Mouse (Mus musculus): ENCODE measurements around the gene Nhsl2. TPM values are rescaled to one million over a fixed set of nuclear protein-coding genes. Genes with fewer than 3 reads are reported as not detected.

Nhsl2 gene
- polyA plus RNA-seq, 1 experiment, result 10.5 TPM

DNA sequence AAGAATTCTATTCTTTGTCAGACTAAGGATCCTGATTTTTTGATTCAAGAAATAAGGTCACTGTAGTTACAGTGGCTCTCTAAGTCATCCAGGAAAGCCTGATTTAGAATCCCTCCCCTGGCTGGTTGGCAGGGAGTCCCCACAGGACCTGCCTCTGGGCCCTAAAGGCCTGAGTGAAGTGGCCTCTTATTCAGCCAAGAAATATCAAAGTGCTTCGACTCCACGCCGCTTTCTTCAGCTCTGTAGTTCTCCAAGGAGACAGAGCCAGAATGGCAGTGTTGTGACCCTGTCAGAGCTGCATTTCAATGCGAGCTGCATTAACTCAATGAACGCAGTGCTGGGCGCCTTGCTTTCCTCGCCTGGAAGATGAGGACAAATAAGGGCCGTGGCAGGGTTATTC is 183.2 kb downstream of the Nhsl2 start:
- TF ChIP-seq CTCF (IDR thresholded peaks at IDR 0.05; ENCODE audit: extremely low read depth, insufficient read depth, low read length) (no peak), POLR2A (IDR thresholded peaks at IDR 0.05; ENCODE audit: extremely low read depth, insufficient read depth, low read length) (no peak)
- Histone ChIP-seq H3K4me3 (ENCODE audit: insufficient read depth, low read length) (no peak overlapping the region), H3K27ac (ENCODE audit: insufficient read depth, low read length) (no peak overlapping the region)

GRCm38 (mm10) chrX:102033566-102033965 is 184.4 kb downstream of the Nhsl2 start:
- Histone ChIP-seq H3K4me3 (ENCODE audit: insufficient read depth, low read length) (no peak overlapping the region), H3K27ac (ENCODE audit: insufficient read depth, low read length) (no peak overlapping the region), H3K4me1 (ENCODE audit: control insufficient read depth, insufficient read depth, low read length) (peaks cover 2% of the 10 kb centered on the region; the same call in 1 of the 2 replicates)
- TF ChIP-seq POLR2A (IDR thresholded peaks at IDR 0.05; ENCODE audit: extremely low read depth, insufficient read depth, low read length) (no peak), CTCF (IDR thresholded peaks at IDR 0.05; ENCODE audit: extremely low read depth, insufficient read depth, low read length) (no peak)

More for the DNA sequence above, 183.2 kb downstream of the Nhsl2 start:
- H3K4me1 ChIP-seq (ENCODE audit: control insufficient read depth, insufficient read depth, low read length), result peaks cover 2% of the 10 kb centered on the region; the same call in 1 of the 2 replicates

DNA sequence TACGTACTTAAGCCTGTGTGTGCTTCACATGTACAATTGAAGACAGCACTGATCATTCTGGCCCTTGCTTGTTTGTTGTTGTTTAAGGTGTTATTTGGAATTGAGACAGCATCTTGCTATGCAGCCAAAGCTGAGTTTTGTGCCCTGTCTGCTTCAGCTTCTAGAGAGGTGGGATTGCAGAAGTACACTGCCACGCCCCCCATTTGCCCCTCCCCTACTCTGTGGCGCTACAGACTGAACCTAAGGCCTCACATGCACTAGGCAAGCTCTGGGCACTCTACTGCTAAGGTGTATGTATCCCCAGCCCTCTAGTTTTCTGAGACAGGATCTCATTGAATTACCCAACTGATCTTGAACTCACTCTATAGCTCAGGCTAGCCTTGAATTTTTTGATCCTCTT is 186.5 kb downstream of the Nhsl2 start:
- no peak overlapping the region for H3K4me3 ChIP-seq (ENCODE audit: insufficient read depth, low read length)
- TF ChIP-seq CTCF (IDR thresholded peaks at IDR 0.05; ENCODE audit: extremely low read depth, insufficient read depth, low read length) (no peak), POLR2A (IDR thresholded peaks at IDR 0.05; ENCODE audit: extremely low read depth, insufficient read depth, low read length) (no peak)
- peaks cover 2% of the 10 kb centered on the region; the same call in 1 of the 2 replicates for H3K4me1 ChIP-seq (ENCODE audit: control insufficient read depth, insufficient read depth, low read length)
- no peak overlapping the region for H3K27ac ChIP-seq (ENCODE audit: insufficient read depth, low read length)

GRCm38 (mm10) chrX:102036866-102037361 is 187.7 kb downstream of the Nhsl2 start:
- TF ChIP-seq POLR2A (IDR thresholded peaks at IDR 0.05; ENCODE audit: extremely low read depth, insufficient read depth, low read length) (no peak), CTCF (IDR thresholded peaks at IDR 0.05; ENCODE audit: extremely low read depth, insufficient read depth, low read length) (no peak)
- H3K27ac ChIP-seq (ENCODE audit: insufficient read depth, low read length), result no peak overlapping the region
- peaks cover 2% of the 10 kb centered on the region; the same call in 1 of the 2 replicates for H3K4me1 ChIP-seq (ENCODE audit: control insufficient read depth, insufficient read depth, low read length)
- H3K4me3 ChIP-seq (ENCODE audit: insufficient read depth, low read length), result no peak overlapping the region

DNA sequence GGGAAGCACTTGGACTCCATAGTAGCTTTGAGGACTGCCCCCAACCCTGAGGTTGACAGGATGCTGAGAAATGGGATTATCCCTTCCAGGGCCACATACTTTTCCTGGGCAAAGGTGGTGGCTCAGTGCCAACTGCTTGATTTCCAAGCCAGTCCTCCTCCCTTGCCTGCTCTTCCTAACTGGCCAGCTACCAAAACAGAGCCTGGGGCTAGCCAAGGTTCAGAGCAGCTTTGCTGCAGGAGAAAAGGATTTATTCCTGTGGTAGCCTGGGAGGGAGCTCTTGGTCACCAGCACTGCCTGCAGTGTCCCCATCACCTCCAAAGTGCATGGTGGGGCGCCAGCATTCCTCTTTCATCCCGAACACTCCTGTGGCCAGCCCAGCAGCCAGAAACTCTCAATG is 188.3 kb downstream of the Nhsl2 start:
- peaks cover 2% of the 10 kb centered on the region; the same call in 1 of the 2 replicates for H3K4me1 ChIP-seq (ENCODE audit: control insufficient read depth, insufficient read depth, low read length)
- H3K4me3 ChIP-seq (ENCODE audit: insufficient read depth, low read length), result no peak overlapping the region
- TF ChIP-seq CTCF (IDR thresholded peaks at IDR 0.05; ENCODE audit: extremely low read depth, insufficient read depth, low read length) (no peak), POLR2A (IDR thresholded peaks at IDR 0.05; ENCODE audit: extremely low read depth, insufficient read depth, low read length) (no peak)
- H3K27ac ChIP-seq (ENCODE audit: insufficient read depth, low read length), result no peak overlapping the region

- no peaks in the 10 kb centered on the region for H3K4me1 ChIP-seq (ENCODE audit: control insufficient read depth, insufficient read depth, low read length)
- H3K4me3 ChIP-seq (ENCODE audit: insufficient read depth, low read length), result no peak overlapping the region
- TF ChIP-seq CTCF (IDR thresholded peaks at IDR 0.05; ENCODE audit: extremely low read depth, insufficient read depth, low read length) (no peak), POLR2A (IDR thresholded peaks at IDR 0.05; ENCODE audit: extremely low read depth, insufficient read depth, low read length) (no peak)
- H3K27ac ChIP-seq (ENCODE audit: insufficient read depth, low read length), result no peak overlapping the region
Measured at GRCm38 (mm10) chrX:102041562-102041961, 192.4 kb downstream of the Nhsl2 start.

GRCm38 (mm10) chrX:102042386-102042785 is 193.2 kb downstream of the Nhsl2 start:
- H3K4me3 ChIP-seq (ENCODE audit: insufficient read depth, low read length), result no peak overlapping the region
- TF ChIP-seq POLR2A (IDR thresholded peaks at IDR 0.05; ENCODE audit: extremely low read depth, insufficient read depth, low read length), result no peak
- TF ChIP-seq CTCF (IDR thresholded peaks at IDR 0.05; ENCODE audit: extremely low read depth, insufficient read depth, low read length), result no peak
- no peaks in the 10 kb centered on the region for H3K4me1 ChIP-seq (ENCODE audit: control insufficient read depth, insufficient read depth, low read length)
- no peak overlapping the region for H3K27ac ChIP-seq (ENCODE audit: insufficient read depth, low read length)

DNA sequence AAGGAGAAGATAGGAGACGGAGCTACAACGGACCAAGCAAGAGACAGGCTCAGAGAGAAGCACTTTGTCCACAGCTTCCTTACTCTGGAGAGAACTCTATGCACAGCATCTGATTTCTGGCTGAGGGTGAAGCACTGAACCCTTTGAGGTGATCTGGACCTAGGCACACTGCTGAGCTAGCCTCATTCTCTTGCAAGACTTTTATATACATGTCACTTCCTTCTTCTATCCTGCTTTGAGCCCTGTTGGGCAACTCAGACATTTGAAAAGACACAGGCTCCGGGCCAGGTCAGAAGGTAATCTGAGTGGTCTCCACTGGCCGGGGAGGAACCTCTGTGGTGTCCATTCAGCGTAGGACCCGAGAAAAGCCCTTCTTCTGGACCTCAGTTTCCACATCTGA is 201.4 kb downstream of the Nhsl2 start:
- TF ChIP-seq POLR2A (IDR thresholded peaks at IDR 0.05; ENCODE audit: extremely low read depth, insufficient read depth, low read length), result no peak
- H3K4me3 ChIP-seq (ENCODE audit: insufficient read depth, low read length), result no peak overlapping the region
- H3K27ac ChIP-seq (ENCODE audit: insufficient read depth, low read length), result no peak overlapping the region
- no peaks in the 10 kb centered on the region for H3K4me1 ChIP-seq (ENCODE audit: control insufficient read depth, insufficient read depth, low read length)

GRCm38 (mm10) chrX:102051225-102051624 is 202.0 kb downstream of the Nhsl2 start:
- no peaks in the 10 kb centered on the region for H3K4me1 ChIP-seq (ENCODE audit: control insufficient read depth, insufficient read depth, low read length)
- no peak overlapping the region for H3K27ac ChIP-seq (ENCODE audit: insufficient read depth, low read length)
- no peak for TF ChIP-seq CTCF (IDR thresholded peaks at IDR 0.05; ENCODE audit: extremely low read depth, insufficient read depth, low read length)
- no peak for TF ChIP-seq POLR2A (IDR thresholded peaks at IDR 0.05; ENCODE audit: extremely low read depth, insufficient read depth, low read length)
- H3K4me3 ChIP-seq (ENCODE audit: insufficient read depth, low read length), result no peak overlapping the region

DNA sequence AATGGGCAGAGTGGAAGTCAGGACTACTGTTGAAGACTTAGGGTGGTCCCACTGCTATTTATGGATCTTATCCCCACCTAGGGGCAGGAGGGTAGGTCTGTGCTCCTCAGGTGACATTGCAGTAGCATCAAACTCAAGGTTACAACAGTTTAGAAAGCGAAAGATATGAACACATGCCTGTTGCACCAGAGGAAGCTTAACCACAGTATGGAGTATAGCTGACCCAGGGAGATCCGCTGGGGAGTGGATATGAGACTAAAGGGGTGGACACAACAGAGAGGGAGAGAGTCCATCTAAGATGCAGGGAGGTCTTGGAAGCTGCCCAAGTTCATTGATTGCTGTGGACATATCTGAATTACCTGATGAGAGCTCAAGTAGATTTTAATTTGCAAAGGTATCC is 204.2 kb downstream of the Nhsl2 start:
- Histone ChIP-seq H3K4me1 (ENCODE audit: control insufficient read depth, insufficient read depth, low read length) (no peaks in the 10 kb centered on the region), H3K27ac (ENCODE audit: insufficient read depth, low read length) (no peak overlapping the region), H3K4me3 (ENCODE audit: insufficient read depth, low read length) (no peak overlapping the region)
- TF ChIP-seq POLR2A (IDR thresholded peaks at IDR 0.05; ENCODE audit: extremely low read depth, insufficient read depth, low read length) (no peak), CTCF (IDR thresholded peaks at IDR 0.05; ENCODE audit: extremely low read depth, insufficient read depth, low read length) (no peak)

Data from cortical plate, adult 2 months (tissue).